Mouse (Mus musculus): ENCODE measurements around the gene Zfp804b. TPM values are rescaled to one million over a fixed set of nuclear protein-coding genes. Genes with fewer than 3 reads are reported as not detected.

The Zfp804b gene
- total and polyA plus RNA-seq, 2 experiments from 2014 or later, result 0.11 TPM; not detected in 1

GRCm38 (mm10) chr5:7302969-7303368 lies 41.6 kb downstream of the Zfp804b start:
- TF ChIP-seq EP300 (IDR thresholded peaks at IDR 0.05; ENCODE audit: low read depth), result no peak
- no peak for TF ChIP-seq CTCF (IDR thresholded peaks at IDR 0.05; ENCODE audit: low read depth)
- H3K27ac ChIP-seq (ENCODE audit: low read depth), result no peak overlapping the region
- H3K36me3 ChIP-seq (replicated peaks; ENCODE audit: control insufficient read depth, insufficient read depth, low read length), result no peaks in the 10 kb centered on the region
- no peak overlapping the region for H3K4me3 ChIP-seq (ENCODE audit: low read depth, low read length)
- no peak overlapping the region for H3K9ac ChIP-seq (replicated peaks; ENCODE audit: low read depth, low read length)
- ATAC-seq (ENCODE audit: insufficient read depth, low read depth) (no peak), DNase-seq (ENCODE audit: low spot score) (no peak)
- no peaks in the 10 kb centered on the region for H3K27me3 ChIP-seq (ENCODE audit: control insufficient read depth, insufficient read depth, low read length)
- WGBS, result 45% methylated on average over 1 of the region's 1 CpGs
- no peaks in the 10 kb centered on the region for H3K9me3 ChIP-seq (replicated peaks; ENCODE audit: control insufficient read depth, low read length)
- H3K4me2 ChIP-seq (ENCODE audit: low read depth, low read length), result no peak overlapping the region
- H3K4me1 ChIP-seq (ENCODE audit: control insufficient read depth, insufficient read depth), result no peaks in the 10 kb centered on the region

- DNase-seq (ENCODE audit: low spot score) (no peak), ATAC-seq (ENCODE audit: insufficient read depth, low read depth) (no peak)
- Histone ChIP-seq H3K36me3 (replicated peaks; ENCODE audit: control insufficient read depth, insufficient read depth, low read length) (no peaks in the 10 kb centered on the region), H3K9ac (replicated peaks; ENCODE audit: low read depth, low read length) (no peak overlapping the region), H3K4me2 (ENCODE audit: low read depth, low read length) (no peak overlapping the region), H3K4me1 (ENCODE audit: control insufficient read depth, insufficient read depth) (no peaks in the 10 kb centered on the region), H3K27me3 (ENCODE audit: control insufficient read depth, insufficient read depth, low read length) (no peaks in the 10 kb centered on the region), H3K27ac (ENCODE audit: low read depth) (no peak overlapping the region), H3K9me3 (replicated peaks; ENCODE audit: control insufficient read depth, low read length) (no peaks in the 10 kb centered on the region), H3K4me3 (ENCODE audit: low read depth, low read length) (no peak overlapping the region)
- 69% methylated on average over 1 of the region's 1 CpGs for WGBS
- TF ChIP-seq EP300 (IDR thresholded peaks at IDR 0.05; ENCODE audit: low read depth) (no peak), CTCF (IDR thresholded peaks at IDR 0.05; ENCODE audit: low read depth) (no peak)
Measured at GRCm38 (mm10) chr5:7284336-7284735, 60.2 kb downstream of the Zfp804b start.

DNA sequence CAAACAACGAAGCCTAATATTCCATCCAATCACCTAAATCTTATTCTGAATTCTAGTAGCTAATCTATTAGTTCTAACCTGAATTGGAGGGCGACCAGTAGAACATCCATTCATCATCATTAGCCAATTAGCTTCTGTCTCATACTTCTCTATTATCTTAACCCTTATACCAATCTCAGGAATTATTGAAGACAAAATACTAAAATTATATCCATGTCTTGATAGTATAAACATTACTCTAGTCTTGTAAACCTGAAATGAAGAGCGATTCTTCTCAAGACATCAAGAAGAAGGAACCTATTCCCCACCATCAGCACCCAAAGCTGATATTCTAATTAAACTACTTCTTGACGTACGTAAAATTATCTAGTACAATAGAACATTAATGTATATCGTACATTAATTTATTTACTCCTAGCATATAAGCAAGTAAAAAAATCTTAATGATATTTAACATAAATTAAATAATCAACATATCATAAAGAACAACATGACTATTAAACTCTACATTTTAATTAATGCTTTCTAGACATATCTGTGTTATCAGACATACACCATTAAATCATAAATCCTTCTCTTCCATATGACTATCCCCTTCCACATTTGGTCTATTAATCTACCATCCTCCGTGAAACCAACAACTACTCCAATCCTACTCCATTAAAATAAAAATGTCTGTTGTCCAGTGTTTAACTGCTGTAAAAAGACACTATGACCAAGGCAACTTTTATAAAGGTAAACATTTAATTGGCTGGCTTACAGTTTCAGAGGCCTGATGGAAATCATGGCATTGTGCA lies 67.7 kb downstream of the Zfp804b start:
- H3K27me3 ChIP-seq (ENCODE audit: control insufficient read depth, insufficient read depth, low read length), result no peaks in the 10 kb centered on the region
- H3K36me3 ChIP-seq (replicated peaks; ENCODE audit: control insufficient read depth, insufficient read depth, low read length), result no peaks in the 10 kb centered on the region
- no peaks in the 10 kb centered on the region for H3K9me3 ChIP-seq (replicated peaks; ENCODE audit: control insufficient read depth, low read length)
- no peak overlapping the region for H3K4me3 ChIP-seq (ENCODE audit: low read depth, low read length)
- H3K4me2 ChIP-seq (ENCODE audit: low read depth, low read length), result no peak overlapping the region
- H3K27ac ChIP-seq (ENCODE audit: low read depth), result no peak overlapping the region
- no peak for TF ChIP-seq CTCF (IDR thresholded peaks at IDR 0.05; ENCODE audit: low read depth)
- no peak for TF ChIP-seq EP300 (IDR thresholded peaks at IDR 0.05; ENCODE audit: low read depth)
- no peaks in the 10 kb centered on the region for H3K4me1 ChIP-seq (ENCODE audit: control insufficient read depth, insufficient read depth)
- WGBS, result 76% methylated on average over 7 of the region's 7 CpGs
- H3K9ac ChIP-seq (replicated peaks; ENCODE audit: low read depth, low read length), result no peak overlapping the region
- no peak for DNase-seq (ENCODE audit: low spot score)
- 0 out of 2 replicates have a peak, but pooled peaks have one; percentile 74 for ATAC-seq (ENCODE audit: insufficient read depth, low read depth)

GRCm38 (mm10) chr5:7177589-7177988 lies 167.0 kb downstream of the Zfp804b start:
- Histone ChIP-seq H3K36me3 (replicated peaks; ENCODE audit: control insufficient read depth, insufficient read depth, low read length) (no peaks in the 10 kb centered on the region), H3K4me1 (ENCODE audit: control insufficient read depth, insufficient read depth) (no peaks in the 10 kb centered on the region), H3K27ac (ENCODE audit: low read depth) (no peak overlapping the region), H3K27me3 (ENCODE audit: control insufficient read depth, insufficient read depth, low read length) (no peaks in the 10 kb centered on the region), H3K4me3 (ENCODE audit: low read depth, low read length) (no peak overlapping the region), H3K9ac (replicated peaks; ENCODE audit: low read depth, low read length) (no peak overlapping the region), H3K4me2 (ENCODE audit: low read depth, low read length) (no peak overlapping the region), H3K9me3 (replicated peaks; ENCODE audit: control insufficient read depth, low read length) (no peaks in the 10 kb centered on the region)
- no peak for TF ChIP-seq CTCF (IDR thresholded peaks at IDR 0.05; ENCODE audit: low read depth)
- TF ChIP-seq EP300 (IDR thresholded peaks at IDR 0.05; ENCODE audit: low read depth), result no peak
- DNase-seq (ENCODE audit: low spot score) (no peak), ATAC-seq (ENCODE audit: insufficient read depth, low read depth) (no peak)
- 70% methylated on average over 9 of the region's 9 CpGs for WGBS

GRCm38 (mm10) chr5:7139658-7140057 lies 204.9 kb downstream of the Zfp804b start:
- no peaks in the 10 kb centered on the region for H3K27me3 ChIP-seq (ENCODE audit: control insufficient read depth, insufficient read depth, low read length)
- no peak overlapping the region for H3K27ac ChIP-seq (ENCODE audit: low read depth)
- H3K4me1 ChIP-seq (ENCODE audit: control insufficient read depth, insufficient read depth), result no peaks in the 10 kb centered on the region
- no peaks in the 10 kb centered on the region for H3K9me3 ChIP-seq (replicated peaks; ENCODE audit: control insufficient read depth, low read length)
- no peak overlapping the region for H3K4me2 ChIP-seq (ENCODE audit: low read depth, low read length)
- 41% methylated on average over 3 of the region's 3 CpGs for WGBS
- no peak for TF ChIP-seq CTCF (IDR thresholded peaks at IDR 0.05; ENCODE audit: low read depth)
- TF ChIP-seq EP300 (IDR thresholded peaks at IDR 0.05; ENCODE audit: low read depth), result no peak
- ATAC-seq (ENCODE audit: insufficient read depth, low read depth) (no peak), DNase-seq (ENCODE audit: low spot score) (peak; percentile 25)
- no peaks in the 10 kb centered on the region for H3K36me3 ChIP-seq (replicated peaks; ENCODE audit: control insufficient read depth, insufficient read depth, low read length)
- H3K9ac ChIP-seq (replicated peaks; ENCODE audit: low read depth, low read length), result no peak overlapping the region
- H3K4me3 ChIP-seq (ENCODE audit: low read depth, low read length), result no peak overlapping the region

- no peaks in the 10 kb centered on the region for H3K9me3 ChIP-seq (replicated peaks; ENCODE audit: control insufficient read depth, low read length)
- no peaks in the 10 kb centered on the region for H3K4me1 ChIP-seq (ENCODE audit: control insufficient read depth, insufficient read depth)
- H3K36me3 ChIP-seq (replicated peaks; ENCODE audit: control insufficient read depth, insufficient read depth, low read length), result no peaks in the 10 kb centered on the region
- ATAC-seq (ENCODE audit: insufficient read depth, low read depth) (no peak), DNase-seq (ENCODE audit: low spot score) (no peak)
- H3K9ac ChIP-seq (replicated peaks; ENCODE audit: low read depth, low read length), result no peak overlapping the region
- WGBS, result 46% methylated on average over 2 of the region's 2 CpGs
- TF ChIP-seq CTCF (IDR thresholded peaks at IDR 0.05; ENCODE audit: low read depth) (no peak), EP300 (IDR thresholded peaks at IDR 0.05; ENCODE audit: low read depth) (no peak)
- no peaks in the 10 kb centered on the region for H3K27me3 ChIP-seq (ENCODE audit: control insufficient read depth, insufficient read depth, low read length)
- H3K4me3 ChIP-seq (ENCODE audit: low read depth, low read length), result no peak overlapping the region
- H3K4me2 ChIP-seq (ENCODE audit: low read depth, low read length), result no peak overlapping the region
- H3K27ac ChIP-seq (ENCODE audit: low read depth), result no peak overlapping the region
Measured at GRCm38 (mm10) chr5:7102387-7102786, 242.2 kb downstream of the Zfp804b start.
